Mouse (Mus musculus) adrenal gland, postnatal 4 days (tissue): ENCODE data around the gene Chrna9. TPM values are rescaled to one million over a fixed set of nuclear protein-coding genes. Genes with fewer than 3 reads are reported as not detected.

Experiments
- DNase-seq, 2 experiments: peaks; one replicate each; pipeline ENCODE4 v3.0.0; 2021 to 2022; ENCODE audit warnings: low spot score in 2 of 2, mixed read lengths in 2 of 2
- total RNA-seq, 2 experiments: library from RNA; stranded (reverse); gene quantifications; 2 replicates each; pipeline ENCODE4 v1.2.3; 2021

Chrna9 gene
- total RNA-seq, 2 experiments from 2014 or later = 0.67 to 1.4 TPM

- no peak for DNase-seq
Observed at GRCm38 (mm10) chr5:65918601-65919000, 16.1 kb upstream of the Chrna9 start.

DNA sequence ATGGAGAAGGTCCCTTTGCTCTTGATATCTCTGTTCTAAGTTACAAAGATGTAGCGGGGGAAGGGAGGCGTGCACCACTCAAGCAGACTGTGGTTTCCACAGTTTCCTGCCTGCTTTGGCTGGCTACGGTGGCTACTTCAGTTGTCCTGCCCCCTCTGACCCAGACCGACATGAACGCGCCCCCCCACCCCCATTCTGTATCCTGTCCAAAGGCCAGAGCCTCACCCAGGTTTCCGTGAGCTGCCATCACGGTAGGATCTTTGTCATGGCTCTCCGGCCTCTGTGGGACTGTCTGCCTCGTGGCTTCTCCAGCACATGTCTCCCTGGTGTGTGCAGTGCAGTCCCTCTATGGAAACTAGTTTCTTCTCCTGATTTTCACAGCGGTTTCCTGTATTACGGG lies 15.4 kb upstream of the Chrna9 start:
- no peak for DNase-seq

- no peak for DNase-seq
Observed at GRCm38 (mm10) chr5:65919904-65920303, 14.8 kb upstream of the Chrna9 start.

- no peak for DNase-seq
Observed at GRCm38 (mm10) chr5:65920701-65921426, 13.9 kb upstream of the Chrna9 start.

GRCm38 (mm10) chr5:65921477-65922138 lies 13.1 kb upstream of the Chrna9 start:
- DNase-seq = no peak

GRCm38 (mm10) chr5:65926666-65927065 lies 8.1 kb upstream of the Chrna9 start:
- DNase-seq = no peak

DNA sequence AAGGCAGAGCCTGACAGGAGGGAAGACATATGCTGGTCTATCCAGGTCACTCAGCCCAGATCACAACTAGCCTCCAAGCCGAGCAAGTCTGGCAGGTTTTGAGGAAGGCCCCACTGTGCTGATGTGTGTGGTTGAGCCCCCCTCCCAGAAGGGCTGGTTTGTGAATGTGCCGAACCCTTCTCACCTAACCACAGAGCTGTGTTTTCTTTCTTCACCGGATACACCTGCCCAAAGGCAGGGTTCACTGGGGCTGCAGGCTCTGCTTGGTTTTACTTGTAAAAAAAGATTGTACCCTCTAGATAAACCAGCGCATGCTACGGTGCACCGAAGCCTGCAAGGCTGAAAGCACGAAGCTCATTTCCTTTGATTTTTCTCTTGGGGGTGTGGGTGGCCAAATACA lies 5.6 kb upstream of the Chrna9 start:
- no peak for DNase-seq

DNA sequence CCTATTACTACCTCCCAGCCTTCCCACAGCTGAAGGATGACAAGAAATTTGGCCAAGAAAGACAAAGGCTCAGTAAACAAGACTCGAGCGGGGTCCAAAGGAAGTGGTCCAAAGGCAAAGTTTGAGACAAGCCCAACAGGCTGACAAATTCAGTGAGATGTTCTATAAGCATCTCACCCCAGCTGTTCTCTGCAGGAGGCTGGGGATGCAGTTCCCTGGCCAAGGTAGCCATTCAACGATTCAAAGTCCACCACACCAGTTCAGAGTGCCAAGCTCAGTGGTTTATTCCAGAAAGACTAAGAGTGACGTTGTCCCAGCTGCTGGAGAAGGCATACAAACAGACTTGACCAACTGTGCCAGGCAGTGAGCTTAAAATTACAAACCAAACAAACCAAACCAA lies 4.5 kb upstream of the Chrna9 start:
- no peak for DNase-seq

GRCm38 (mm10) chr5:65933258-65933657 lies 1.5 kb upstream of the Chrna9 start:
- DNase-seq = no peak

DNA sequence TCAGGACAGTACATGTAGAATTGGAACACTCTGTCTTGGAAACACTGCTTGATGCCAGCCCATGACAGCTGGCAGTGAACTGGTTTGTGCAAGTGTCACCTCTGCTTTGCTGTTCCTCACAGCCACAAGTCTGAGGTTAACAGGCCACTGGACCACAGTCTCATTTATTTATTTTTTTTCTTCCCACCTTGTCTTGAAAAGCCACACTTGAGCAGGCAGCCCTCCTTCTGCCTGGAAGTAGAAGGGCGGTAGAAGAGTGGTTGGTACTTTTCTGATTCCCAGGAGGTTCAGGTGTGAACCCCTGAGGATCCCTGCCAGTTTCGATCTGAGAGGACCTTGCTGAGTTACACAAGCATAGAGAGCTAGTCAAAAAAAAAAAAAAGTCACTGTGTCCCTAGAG lies 957 bp upstream of the Chrna9 start:
- no peak for DNase-seq

DNA sequence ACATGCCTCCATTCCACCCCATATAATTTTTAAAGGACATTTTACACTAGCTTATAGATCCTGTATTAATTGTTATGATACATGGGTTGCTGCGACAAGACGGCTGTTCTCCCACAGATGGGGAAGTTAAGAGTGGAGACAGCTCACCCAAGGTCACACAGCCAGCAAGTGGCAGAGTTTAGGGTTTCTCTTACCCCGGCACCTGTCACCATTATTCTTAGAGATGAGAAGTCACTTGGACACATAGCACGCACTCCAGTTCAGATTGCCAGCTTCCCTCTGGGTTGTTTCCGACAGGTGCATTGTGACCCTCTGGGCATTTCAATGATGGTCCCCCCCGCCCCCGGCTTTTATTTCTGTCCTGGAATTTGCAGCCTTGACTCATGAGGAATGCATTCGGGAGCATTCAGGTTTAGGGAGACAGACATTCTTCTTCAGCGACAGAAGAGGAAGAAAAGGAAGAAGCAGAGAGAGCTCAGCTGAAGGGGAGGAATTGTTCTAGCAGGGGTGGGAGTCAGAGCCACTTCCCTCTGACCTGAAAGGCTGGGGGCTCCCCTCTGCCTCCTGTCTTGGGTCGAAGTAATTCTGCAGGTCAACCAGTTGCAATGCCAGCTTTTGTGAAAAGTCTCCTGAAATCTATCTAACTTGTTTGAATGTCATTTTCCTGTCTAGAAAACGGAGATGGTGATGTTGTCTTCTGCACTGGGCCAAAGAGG lies 2.4 kb downstream of the Chrna9 start:
- DNase-seq = no peak

DNA sequence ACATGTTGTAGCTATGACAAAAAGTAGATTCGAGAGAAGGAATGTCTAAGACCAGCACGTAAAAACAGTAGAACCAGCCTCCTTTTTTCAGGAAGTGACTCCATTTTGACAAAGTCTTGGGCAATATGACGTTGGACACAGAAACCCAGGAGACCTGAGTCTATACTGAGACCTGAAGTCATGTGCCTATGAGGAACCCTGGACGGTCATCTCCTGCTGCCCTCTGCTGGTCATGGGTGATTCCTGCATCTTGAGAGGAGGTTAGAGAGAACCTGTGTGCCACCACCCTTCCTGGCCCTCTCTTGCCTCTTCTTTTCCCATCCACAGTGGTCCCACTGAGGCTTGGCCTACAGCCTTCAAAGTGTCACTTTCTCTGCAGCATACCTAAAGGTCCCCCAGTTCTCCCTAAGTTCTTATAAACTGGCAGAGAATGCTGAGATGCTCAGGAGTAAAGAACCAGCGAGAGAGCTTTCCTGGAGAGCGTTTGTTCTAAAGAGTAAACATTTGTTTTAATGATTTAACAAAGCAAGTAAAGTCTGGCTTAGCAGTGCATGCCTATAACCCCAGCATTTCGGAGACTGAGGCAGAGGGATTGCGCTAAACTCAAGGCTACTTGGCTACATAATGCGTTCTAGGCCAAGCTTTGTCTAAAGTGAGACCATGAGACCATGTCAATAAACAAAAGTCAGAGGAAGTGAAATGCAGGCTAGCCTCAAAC lies 3.4 kb downstream of the Chrna9 start:
- DNase-seq = peak; percentile 64 to 77

DNA sequence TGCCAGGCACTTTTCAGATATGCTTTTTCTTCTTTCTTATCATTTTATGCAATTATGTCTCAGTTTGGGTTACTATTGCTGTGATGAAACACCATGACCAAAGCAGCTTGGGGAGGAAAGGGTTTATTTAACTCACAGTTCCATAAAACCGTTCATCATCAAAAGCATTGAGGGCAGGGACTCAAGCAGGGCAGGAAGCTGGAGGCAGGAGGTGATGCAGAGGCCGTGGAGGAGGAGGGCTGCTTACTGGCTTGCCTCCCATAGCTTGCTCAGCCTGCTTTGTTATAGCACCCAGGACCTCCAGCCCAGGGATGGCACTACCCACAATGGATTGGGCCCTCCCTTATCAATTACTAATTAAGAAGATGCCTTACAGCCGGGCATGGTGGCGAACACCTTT lies 6.4 kb downstream of the Chrna9 start:
- DNase-seq = no peak

DNA sequence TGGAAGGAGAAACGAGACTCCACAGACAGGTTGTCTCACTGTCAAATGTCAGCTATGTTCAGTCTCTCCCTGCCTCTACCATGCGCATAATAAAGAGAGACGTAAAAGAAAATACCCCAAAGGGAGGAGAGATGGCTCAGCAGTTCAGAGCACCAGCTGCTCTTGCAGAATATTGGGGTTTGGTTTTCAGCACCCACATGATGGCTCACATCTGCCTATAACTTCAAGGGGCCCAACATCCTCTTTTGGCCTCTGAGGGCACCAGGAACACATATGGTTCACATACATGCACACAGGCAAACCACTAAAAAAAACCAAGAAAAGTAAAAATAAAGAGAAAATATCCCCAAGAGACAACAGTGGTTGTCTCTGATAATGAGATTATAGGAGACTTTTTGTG lies 15.1 kb downstream of the Chrna9 start:
- DNase-seq = no peak

- DNase-seq = no peak
Observed at GRCm38 (mm10) chr5:65950236-65950635, 15.5 kb downstream of the Chrna9 start.

- DNase-seq = no peak
Observed at GRCm38 (mm10) chr5:65950679-65951512, 16.2 kb downstream of the Chrna9 start.

DNA sequence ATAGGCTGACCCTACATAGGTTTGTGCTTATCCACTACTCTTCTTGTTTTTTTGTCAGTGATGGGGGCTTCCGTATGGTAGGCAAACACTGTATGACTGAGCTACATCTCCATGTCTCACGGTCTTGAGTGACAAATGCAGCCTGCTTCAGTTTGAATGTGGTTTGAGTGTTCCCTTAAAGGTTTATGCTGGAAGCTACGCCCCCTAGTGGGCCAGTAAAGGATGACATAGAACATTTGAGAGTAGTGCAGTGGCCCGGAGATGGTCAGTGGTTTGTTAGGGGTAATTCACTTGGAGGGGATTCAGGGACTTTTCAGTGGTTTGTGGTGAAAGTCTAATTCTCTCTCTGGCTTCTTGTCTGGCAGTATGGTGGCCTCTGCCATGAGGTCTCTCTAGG lies 16.8 kb downstream of the Chrna9 start:
- no peak for DNase-seq

DNA sequence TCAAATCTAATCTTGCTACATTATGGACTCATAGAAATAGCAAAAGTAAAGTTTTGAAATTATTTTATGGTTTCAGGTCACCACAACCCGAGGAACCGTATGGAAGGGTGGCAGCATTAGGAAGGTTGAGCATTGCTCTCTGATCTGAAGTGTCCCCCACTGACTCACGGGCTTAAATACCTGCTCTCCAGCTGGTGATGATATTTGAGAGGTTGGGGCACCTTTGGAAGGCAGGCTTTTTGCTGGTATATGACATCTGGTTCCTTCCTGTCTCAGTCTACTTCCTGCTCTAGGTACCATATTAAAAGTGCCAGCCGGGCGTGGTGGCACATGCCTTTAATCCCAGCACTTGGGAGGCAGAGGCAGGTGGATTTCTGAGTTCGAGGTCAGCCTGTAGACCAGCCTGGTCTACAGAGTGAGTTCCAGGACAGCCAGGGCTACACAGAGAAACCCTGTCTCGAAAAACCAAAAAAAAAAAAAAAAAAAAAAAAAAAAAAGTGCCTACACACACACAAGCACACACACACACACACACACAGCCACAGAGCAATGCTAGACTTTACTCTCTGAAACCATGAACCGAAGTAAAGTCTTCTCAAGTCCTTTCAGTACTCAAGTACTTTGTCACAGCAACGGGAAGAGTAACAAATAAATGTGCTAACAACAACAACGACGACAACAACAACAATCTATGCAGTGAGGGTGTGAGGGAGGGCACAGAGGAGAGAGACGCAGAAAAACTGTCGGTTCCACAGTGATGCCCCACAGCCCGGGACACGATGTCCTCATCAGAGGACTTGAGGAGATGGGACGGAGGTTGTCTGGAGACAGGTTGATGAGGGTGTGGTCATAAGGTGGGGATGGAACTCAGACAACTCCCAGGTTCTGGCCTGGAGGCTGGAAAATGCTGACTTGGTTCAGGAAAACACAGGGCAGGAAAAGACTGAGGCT lies 19.7 kb downstream of the Chrna9 start:
- no peak for DNase-seq

GRCm38 (mm10) chr5:65955343-65956143 lies 20.8 kb downstream of the Chrna9 start:
- DNase-seq = peak; percentile 53 to 71
